Mouse (Mus musculus) embryonic fibroblast, embryonic 13.5 days (primary cell): ENCODE measurements around the gene Serpini2. TPM values are rescaled to one million over a fixed set of nuclear protein-coding genes. Genes with fewer than 3 reads are reported as not detected.
"Not testable (repeated sequence)": the region's sequence is repeated elsewhere in the genome, so short reads cannot be mapped to it uniquely, and the experiment has no call there.

ENCODE experiments used
- H3K27ac ChIP-seq: 2 replicates; pipeline ENCODE4 v1.5.1; 2012; ENCODE audit warnings: low read length, control low read depth, inconsistent platforms; ENCODE audit not compliant: insufficient read depth
- H3K4me1 ChIP-seq: 2 replicates; pipeline ENCODE4 v1.6.1; 2011; ENCODE audit warnings: low read length; ENCODE audit not compliant: control insufficient read depth, insufficient read depth
- H3K4me3 ChIP-seq: 2 replicates; pipeline ENCODE4 v1.5.1; 2011; ENCODE audit warnings: mild to moderate bottlenecking, control low read depth, low read length; ENCODE audit not compliant: insufficient read depth
- CTCF ChIP-seq: IDR thresholded peaks from 2 replicates; pipeline ENCODE4 v1.5.1; 2011; ENCODE audit warnings: mild to moderate bottlenecking, control low read depth, low read length, moderate library complexity, borderline replicate concordance; ENCODE audit not compliant: insufficient read depth
- POLR2A ChIP-seq: IDR thresholded peaks from 2 replicates; pipeline ENCODE4 v1.6.1; 2011; ENCODE audit warnings: low read depth, mild to moderate bottlenecking, control low read depth, low read length, moderate library complexity
- polyA plus RNA-seq: library from polyadenylated mRNA; stranded (reverse); fragments of >200 nt; gene quantifications from 2 replicates; pipeline ENCODE4 v1.2.4, GENCODE M21; 2011; ENCODE audit warnings: low read depth; ENCODE audit not compliant: missing spikeins, insufficient read length

Gene Serpini2
- polyA plus RNA-seq: not detected in 2 replicates

GRCm38 (mm10) chr3:75269978-75270377, at the start of gene Serpini2:
Serpini2 (minus strand) TSS chr3:75270078.
- no peak within 1 kb of the TSS for H3K27ac ChIP-seq
- no peak for TF ChIP-seq POLR2A
- TF ChIP-seq CTCF: no peak

GRCm38 (mm10) chr3:75308861-75309260, 39.0 kb upstream of the Serpini2 start:
- no peak overlapping the region for H3K27ac ChIP-seq
- H3K4me3 ChIP-seq: no peak overlapping the region
- H3K4me1 ChIP-seq: no peaks in the 10 kb centered on the region
- TF ChIP-seq POLR2A: no peak
- TF ChIP-seq CTCF: no peak

More at GRCm38 (mm10) chr3:75269978-75270377, at the start of gene Serpini2:
- Histone ChIP-seq H3K4me3 (no peak within 1 kb of the TSS), H3K4me1 (no peaks in the 10 kb centered on the region)

GRCm38 (mm10) chr3:75308228-75308627, 38.4 kb upstream of the Serpini2 start:
- TF ChIP-seq CTCF: no peak
- no peak for TF ChIP-seq POLR2A
- H3K4me3 ChIP-seq: no peak overlapping the region
- no peaks in the 10 kb centered on the region for H3K4me1 ChIP-seq
- H3K27ac ChIP-seq: no peak overlapping the region

DNA sequence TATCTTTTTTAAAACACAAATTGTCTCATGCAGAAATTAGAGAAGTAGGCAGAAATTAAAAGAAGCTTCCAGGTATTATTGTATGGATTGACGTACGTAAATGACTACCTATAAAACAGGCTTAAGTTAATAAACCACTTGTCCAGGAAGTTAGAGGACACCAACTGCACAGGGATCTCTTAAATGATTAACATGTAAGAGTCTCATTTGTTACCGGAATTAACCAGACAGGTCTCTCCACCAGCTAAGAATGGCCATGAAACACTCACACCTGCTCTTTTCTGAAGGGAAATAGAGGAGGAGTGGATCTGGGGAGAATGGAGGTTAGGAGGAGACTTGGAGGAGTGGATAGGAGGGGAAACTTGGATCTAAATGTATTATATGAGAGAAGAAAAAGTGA, 35.7 kb upstream of the Serpini2 start:
- H3K4me3 ChIP-seq: no peak overlapping the region
- H3K27ac ChIP-seq: no peak overlapping the region
- no peak for TF ChIP-seq CTCF
- TF ChIP-seq POLR2A: no peak
- H3K4me1 ChIP-seq: no peaks in the 10 kb centered on the region

DNA sequence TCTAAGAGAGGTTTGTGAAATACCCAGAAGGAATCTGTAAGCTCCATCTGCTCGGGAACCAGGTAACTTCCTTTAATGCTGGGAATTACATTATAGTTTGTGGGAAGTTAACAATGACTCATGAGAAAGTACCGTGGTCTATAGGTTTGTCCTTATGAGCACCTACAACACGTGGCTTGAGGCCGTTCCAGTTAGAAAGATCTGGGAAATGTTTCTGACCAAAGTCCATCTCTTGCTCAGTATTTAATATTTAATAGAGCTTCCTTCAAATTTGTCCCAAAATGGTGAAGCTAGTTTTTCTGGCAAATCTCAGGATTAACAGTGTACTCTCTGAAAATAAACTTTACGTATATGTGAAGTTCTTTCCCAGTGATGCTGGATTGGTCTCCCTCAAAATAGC, 34.7 kb upstream of the Serpini2 start:
- no peak overlapping the region for H3K4me3 ChIP-seq
- no peaks in the 10 kb centered on the region for H3K4me1 ChIP-seq
- TF ChIP-seq POLR2A (no peak), CTCF (no peak)
- H3K27ac ChIP-seq: no peak overlapping the region

DNA sequence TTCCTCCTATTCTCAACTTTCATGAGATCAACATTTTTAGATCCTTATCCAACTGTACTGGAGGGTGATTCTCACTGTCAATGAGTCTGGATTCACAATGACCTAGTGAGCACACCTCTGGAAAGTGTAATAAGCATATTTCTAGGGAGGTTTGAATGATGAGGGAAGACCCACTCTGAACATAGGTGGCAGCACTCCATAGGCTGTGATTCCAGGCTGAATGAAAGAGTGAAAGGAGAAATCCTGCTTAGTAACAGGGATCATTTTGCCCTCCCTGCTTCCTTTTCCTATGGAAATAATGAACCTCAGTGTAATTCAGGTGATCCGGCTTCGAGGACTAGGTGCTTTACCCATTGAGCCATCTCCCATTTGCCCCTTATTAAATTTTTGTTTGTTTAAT, 31.2 kb upstream of the Serpini2 start:
- no peaks in the 10 kb centered on the region for H3K4me1 ChIP-seq
- no peak overlapping the region for H3K27ac ChIP-seq
- no peak for TF ChIP-seq CTCF
- TF ChIP-seq POLR2A: no peak
- no peak overlapping the region for H3K4me3 ChIP-seq

GRCm38 (mm10) chr3:75299464-75299863, 29.6 kb upstream of the Serpini2 start:
- not testable (repeated sequence) for H3K27ac ChIP-seq, H3K4me1 ChIP-seq, H3K4me3 ChIP-seq

GRCm38 (mm10) chr3:75297758-75298111, 27.9 kb upstream of the Serpini2 start:
- TF ChIP-seq POLR2A (no peak), CTCF (no peak)
- no peaks in the 10 kb centered on the region for H3K4me1 ChIP-seq
- no peak overlapping the region for H3K27ac ChIP-seq
- no peak overlapping the region for H3K4me3 ChIP-seq

DNA sequence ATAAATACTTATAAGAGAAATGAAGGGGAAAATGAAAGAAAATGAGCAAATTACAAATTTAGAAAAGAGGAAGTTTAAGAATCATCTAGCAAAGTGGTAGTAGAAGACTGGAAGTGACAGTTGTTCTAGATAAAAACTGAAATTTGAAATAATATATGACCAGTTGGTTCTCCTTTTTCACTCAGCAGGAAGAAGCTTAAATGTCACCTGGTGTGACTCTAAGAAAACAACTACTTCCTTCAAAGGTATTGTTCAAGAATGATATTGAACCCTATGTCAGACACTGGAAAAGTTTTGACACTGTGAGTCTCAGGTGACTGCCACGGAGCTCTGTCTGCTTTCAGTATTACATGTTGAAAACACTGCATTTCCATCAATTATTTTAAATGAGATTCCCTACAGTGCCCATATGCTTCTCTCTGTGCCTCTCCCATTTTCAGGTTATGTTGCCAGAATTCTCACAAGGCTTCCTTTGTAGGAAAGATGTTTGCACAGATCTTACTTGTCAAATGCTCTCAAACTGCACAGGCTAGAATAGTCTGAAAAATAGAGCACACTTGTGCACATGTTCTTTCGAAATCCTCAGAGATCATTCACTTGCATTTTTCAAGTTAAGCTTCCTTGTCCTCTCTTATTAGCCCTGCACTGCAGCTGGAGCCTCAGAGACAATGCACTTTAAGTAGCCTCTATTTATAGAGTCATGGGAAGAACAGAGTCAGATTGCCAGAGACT, 27.3 kb upstream of the Serpini2 start:
- no peak overlapping the region for H3K27ac ChIP-seq
- TF ChIP-seq POLR2A (no peak), CTCF (no peak)
- H3K4me3 ChIP-seq: no peak overlapping the region
- no peaks in the 10 kb centered on the region for H3K4me1 ChIP-seq

DNA sequence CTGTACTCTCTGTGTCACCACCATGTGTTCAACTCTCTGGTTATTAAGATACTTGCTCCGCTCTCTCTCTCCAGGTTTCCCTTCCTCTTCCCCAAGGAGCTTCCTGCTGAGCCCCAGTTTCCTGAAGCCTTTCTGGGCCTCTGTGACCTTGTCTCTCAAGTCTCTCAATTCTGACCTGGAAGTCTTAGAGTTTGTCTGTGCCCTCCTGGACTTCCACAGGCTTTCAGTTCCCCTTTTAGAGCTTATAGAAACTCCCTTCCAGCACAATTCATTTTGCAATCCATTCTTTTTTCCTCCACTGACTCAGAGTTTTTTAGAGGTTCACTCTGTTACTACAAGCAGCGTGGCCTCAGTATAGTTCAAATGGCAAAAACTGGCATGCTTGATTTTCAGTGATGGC, 23.4 kb upstream of the Serpini2 start:
- no peaks in the 10 kb centered on the region for H3K4me1 ChIP-seq

DNA sequence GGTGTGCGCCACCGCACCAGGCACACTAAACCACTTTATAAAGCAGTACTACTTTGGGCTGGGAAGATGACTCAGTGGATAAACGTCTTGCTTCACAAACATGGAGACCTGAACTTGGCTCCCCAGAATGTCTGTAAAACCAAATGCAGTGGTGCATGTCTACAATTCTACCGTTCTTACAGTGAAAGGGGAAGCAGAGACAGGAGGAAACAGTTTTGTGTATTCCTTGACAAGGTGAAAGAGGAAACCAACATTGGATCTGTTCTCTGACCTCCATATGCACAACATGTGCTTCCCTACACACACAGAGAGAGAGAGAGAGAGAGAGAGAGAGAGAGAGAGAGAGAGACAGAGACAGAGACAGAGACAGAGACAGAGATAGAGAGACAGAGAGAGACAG, 7.6 kb upstream of the Serpini2 start:
- Histone ChIP-seq H3K4me1 (no peaks in the 10 kb centered on the region), H3K27ac (no peak overlapping the region), H3K4me3 (no peak overlapping the region)
- TF ChIP-seq CTCF (no peak), POLR2A (no peak)

More for the DNA sequence above, 23.4 kb upstream of the Serpini2 start:
- TF ChIP-seq CTCF: no peak
- TF ChIP-seq POLR2A: no peak
- no peak overlapping the region for H3K27ac ChIP-seq
- H3K4me3 ChIP-seq: no peak overlapping the region
